Mouse (Mus musculus) kidney, adult 2 months (tissue): ENCODE results near the gene Dnajc16.

ENCODE experiments used
- CTCF ChIP-seq: fragments of 200-500 bp; conservative IDR thresholded peaks from 2 replicates; pipeline ENCODE4 v1.5.1; 2011; ENCODE audit warnings: low read depth, mild to moderate bottlenecking, control low read depth, low read length, moderate library complexity, mixed read lengths; ENCODE audit not compliant: insufficient read depth, insufficient read length
- POLR2A ChIP-seq: fragments of 200-500 bp; IDR thresholded peaks from one replicate; pipeline ENCODE4 v1.6.1; 2011; ENCODE audit warnings: low read depth, low read length, control low read depth

DNA sequence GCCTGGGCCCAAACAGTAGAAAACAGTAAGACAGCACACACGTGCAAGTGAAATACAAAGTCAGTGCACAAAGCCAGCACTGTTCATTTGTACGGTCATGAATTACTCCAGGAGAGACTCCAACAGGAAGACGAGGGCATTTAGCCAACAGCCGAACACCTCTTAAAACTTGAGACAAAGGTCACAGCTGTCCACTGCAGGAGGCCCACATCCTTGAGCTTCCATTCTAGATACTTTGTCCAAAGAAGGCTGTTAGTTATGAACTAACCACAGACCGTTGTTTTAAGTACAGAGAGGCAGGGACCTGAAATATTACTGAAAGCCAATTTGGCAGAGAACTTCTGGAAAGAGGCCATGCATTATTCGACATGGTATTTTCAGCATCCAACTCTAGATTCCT, 3.7 kb downstream of the Dnajc16 start:
- no peak for TF ChIP-seq POLR2A
- TF ChIP-seq CTCF = no peak
